Mouse (Mus musculus) adrenal gland, postnatal 10 days (tissue): ENCODE measurements around the gene Efcab10. TPM values are rescaled to one million over a fixed set of nuclear protein-coding genes. Genes with fewer than 3 reads are reported as not detected.

Experiments used
- DNase-seq: peaks from one replicate; pipeline ENCODE4 v3.0.0; 2021; ENCODE audit warnings: mixed read lengths
- long read RNA-seq, 2 experiments: library from polyadenylated mRNA; stranded (forward); transcript quantifications; one replicate each; pipeline ENCODE4 v2.0.0; 2021
- total RNA-seq, 2 experiments: library from RNA; stranded (reverse); gene quantifications; 2 replicates each; pipeline ENCODE4 v1.2.3; 2021

The Efcab10 gene
- under 1 TPM in 1 of 2 experiments, not detected in 1; 0.79 TPM for total RNA-seq
- long read RNA-seq, experiment 1, result 0 reads
- long read RNA-seq, experiment 2, partial matches to known transcripts, result 0 of 1 reads
- long read RNA-seq, experiment 2, other reads (novel, unspliced or antisense), result 1 of 1 reads

DNA sequence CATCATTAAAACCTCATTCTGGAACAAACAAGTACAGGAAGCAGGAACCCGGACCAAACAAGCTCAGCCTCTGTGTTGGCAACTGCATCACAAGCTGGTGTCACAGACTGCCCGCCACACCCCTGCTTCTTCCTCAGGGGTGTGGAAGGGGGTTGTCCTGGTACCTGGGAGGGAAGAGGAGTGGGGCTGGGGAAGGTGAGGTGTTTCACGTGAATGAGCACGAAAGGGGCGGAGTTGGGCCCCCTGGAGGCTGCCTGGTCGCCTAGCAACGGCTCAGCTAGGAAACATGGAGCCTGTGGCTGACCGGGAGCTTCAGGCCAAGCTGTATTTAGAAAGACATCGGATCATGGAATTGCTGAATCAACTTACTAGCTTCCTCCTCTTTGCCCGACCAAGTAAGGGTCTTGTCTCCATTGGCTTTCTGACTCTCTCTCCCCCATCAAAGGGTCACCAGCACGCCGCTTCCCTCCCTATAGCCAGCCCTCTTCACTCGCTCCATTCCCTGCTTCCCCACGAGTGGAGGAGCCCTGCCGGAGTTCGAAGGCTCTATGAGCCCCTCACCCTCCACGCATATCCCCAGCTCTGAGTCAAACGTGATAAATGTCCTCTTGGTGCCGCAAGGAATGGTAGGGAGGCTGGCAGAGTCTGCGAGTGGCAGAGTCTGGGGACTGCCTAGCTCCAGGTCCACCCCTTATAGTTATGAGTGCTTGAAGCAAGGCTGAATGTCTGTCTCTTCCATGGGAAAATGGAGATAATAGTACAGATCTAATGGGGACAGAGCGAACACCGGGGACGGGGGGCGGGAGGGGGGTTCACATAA lies at the start of gene Efcab10:
TSS of gene Efcab10 (plus strand) at position 51 of the 820 bp plus-strand sequence.
- DNase-seq, result peak; percentile 15

DNA sequence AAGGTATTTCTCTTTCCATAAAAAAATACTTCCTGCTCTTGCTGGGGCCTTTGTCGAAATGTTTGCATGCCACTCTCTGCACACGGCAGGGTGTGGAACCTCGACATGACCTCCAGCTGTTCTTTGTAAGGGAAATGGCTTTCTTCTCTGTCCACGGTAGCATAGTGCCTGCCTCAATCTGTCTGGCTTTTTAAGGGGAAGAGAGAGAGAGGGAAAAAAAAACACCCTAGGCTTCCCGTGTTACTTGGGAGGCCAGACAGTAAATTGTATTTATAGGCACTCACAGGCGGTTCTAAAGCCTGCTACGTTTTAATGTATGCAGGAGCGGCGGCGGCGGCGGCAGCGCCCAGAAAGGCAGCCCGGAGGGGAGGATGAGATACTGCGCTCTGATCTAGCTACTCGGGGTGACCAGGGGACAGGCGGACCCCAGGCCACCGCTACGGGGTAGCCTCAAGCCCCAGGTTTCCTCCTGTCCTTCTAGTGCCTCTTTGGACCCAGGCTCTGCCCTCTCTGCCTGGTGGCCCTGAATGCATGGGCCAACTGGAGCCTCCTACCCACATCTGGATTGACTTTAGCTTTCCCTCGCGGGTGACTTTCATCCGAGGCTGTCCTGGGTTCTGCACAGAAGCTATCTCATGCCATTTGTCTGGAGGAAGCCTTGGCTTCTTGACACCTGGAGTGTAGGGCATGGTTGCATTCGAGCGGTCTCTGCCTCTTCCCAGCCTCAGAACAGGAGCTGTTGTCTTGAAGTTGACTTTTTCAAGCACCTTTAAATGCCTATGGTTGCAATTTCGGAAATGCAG lies 49.5 kb upstream of the Efcab10 start:
- no peak for DNase-seq

DNA sequence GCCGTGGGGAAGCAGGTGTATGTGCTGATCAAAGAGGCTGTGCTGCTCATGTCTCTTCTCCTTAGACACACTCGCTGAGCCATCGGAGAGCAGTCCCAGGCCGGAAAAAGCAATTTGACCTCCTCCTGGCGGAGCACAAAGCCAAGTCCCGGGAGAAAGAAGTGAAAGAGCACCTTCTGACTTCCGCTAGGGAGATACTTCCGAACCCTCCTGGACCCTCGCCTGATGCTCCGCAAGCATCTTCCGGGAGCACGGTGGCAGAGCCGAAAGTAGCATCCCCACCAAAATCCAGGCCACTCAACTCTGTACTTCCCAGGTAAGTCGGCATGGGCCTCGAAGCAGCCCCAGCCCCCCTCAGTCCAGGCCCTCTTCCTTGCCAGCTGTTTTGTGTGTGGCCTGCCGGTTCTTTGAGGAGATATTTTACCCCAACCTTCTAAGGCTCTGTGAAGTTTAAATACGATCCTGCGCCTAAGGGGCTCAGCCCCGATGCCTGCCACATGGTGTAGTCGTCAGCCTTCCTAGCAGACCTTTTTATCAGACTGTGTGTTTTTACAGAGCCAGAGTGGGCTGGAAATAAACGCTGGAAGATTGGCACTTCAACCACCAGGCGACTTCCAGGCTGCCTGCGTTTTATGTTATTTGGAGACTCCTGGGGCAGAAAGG lies 48.8 kb upstream of the Efcab10 start:
- no peak for DNase-seq

DNA sequence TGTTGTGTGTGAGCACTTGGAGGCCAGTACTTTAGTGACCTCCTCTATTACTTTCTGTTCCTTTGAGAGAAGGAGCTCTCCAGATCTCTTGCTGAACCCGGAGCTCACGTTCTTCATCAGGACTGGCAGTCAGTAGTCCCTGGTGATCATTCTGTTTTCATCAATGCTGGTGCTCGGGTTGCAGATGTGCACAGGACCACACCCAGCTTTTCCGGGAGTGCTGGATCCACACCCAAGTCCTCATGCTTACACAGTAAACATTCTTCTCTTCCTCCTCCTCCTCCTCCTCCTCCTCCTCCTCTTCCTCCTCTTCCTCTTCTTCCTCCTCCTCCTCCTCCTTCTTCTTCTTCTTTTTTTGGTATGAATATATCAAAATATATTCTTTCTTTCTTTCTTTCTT lies 42.0 kb upstream of the Efcab10 start:
- no peak for DNase-seq

DNA sequence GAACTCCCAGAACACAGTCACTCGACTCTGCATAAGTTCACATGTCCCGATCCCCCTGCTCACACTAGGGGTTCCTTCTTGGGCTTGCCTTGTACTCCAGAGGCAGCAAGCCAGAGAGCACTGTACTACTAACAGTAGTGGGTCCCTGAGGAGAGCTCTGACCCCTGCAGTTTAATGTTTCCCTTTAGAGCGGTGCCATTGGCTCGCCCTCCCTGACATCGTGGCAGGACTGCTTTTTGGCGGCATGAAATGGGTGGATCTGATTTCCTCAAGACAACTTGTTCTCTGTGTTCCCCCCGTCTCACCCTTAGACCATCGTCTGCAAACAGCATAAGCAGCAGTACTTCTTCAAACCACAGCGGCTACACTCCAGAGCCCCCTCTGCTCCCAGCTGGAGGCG lies 36.3 kb upstream of the Efcab10 start:
- DNase-seq, result no peak

DNA sequence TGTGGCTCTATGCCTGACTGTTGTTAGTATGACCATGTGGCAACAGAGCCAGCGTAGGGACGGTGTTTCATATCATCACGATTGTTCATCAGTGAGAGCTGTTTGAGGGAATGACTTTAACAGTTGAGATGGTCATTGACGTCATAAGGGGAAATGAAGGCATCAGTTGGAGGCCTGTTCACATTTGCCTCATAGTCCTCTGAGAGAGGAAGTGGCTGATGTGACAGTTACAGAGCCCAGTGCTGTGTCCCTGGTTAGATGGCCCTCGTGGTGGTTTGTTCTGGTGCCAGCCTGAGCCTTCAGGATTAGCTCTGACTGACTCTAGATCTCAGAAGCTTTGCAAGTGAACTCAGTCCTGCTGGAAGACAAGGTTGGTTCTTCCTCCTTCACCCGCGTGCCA lies 35.4 kb upstream of the Efcab10 start:
- no peak for DNase-seq

DNA sequence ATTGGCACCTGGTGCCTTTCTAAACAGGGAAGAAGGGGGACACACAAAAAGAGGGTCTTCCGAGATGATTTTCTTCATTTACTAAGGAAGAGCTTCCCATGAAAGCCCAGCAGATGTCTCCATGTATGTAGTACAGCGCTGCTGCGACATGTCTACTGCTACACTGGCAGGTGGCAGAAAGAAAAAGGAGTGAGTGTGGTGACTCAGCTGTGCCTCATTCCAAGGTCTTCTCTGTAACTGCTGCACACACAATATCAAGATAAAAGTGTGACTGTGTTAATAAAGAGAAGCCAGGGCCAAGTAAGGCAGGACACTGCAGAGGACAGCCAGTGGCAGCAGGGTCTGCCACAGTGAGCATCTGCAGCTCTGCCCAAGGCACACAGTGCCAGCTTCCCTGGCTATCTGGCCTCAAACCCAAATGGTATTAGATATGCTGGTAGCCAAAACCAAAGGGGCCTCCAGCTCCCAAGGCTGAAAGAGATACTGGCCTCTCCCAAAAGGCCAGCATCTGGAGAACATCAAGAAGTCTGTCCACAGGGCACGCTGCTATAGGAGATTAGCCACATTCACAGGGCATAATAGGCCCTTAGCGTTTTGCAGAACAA lies 34.7 kb upstream of the Efcab10 start:
- peak; percentile 19 for DNase-seq

DNA sequence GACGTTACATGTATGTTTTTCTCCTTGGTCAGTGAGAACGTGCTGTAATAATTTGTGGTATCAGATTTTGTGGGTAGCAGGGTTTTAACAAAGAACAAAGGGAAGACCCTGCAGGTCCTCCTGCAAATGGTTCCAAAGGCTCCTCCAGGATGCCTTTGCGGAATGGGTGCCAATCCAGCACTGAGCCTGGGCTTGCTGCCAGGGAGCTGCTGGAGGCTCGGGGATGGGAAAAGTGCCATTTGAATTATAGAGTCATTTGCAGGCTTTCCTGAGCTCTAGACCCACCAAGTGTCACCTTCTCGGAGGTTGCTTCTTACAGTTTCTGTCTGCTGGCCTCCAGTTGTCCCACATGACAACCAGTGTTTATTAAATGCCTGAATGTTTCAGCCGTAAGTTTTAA lies 33.9 kb upstream of the Efcab10 start:
- peak; percentile 84 for DNase-seq

DNA sequence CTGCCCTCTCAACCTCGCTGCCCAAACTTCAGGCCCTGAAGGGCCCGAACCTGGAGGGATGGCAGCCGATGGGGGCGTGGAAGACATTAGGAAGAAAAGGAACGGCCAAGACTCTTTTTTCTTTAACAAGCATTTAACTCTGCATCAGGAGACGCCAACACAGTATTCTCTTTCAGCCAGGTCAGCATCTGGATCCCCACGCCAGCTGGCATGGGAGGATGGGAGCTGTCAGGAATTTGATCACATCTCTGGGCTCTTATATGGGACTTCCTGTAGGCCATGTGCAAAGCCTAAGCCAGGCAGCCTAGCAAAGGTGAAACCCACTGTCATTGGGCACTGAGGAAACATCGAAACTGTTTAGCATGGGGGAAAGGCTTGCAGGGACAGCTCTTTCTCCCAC lies 30.1 kb upstream of the Efcab10 start:
- no peak for DNase-seq

DNA sequence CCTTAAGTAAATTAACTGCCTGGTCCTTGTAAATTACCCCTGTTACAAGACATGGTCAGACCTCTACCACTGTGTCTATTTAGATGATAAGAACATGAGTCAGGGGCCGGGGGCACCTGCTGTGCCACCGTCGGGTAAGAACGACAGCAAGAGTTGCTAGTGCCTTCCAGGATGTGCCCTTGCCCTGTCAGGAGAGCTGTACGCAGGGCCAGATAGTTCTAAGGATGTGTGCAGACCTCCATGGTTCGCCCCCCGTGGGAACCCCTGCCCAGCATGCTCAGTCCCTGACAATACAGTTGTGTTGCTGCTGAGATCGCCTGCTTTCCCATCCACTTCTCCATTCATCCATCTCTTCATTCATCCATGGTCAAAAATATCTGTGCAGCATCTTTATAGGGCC lies 29.5 kb upstream of the Efcab10 start:
- DNase-seq, result no peak

DNA sequence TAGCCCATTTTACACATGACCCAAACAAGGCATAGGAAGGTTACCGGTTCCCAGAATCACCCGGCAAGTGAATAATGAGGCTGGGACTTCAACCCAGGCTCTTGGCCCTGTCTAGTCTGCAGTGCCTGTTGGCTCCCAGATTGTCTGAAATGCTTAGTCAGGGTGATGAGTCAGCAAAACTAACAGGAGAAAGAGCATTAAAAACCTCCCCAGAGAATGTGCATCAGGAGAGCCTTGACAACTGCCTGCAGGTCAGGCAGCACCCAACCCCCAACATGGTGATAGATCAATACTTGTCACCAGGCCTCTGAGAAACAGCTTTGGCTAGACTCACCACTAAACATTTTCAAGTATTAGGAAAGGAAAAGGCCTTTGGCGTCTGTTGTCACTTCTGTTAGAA lies 25.1 kb upstream of the Efcab10 start:
- DNase-seq, result peak; percentile 22

DNA sequence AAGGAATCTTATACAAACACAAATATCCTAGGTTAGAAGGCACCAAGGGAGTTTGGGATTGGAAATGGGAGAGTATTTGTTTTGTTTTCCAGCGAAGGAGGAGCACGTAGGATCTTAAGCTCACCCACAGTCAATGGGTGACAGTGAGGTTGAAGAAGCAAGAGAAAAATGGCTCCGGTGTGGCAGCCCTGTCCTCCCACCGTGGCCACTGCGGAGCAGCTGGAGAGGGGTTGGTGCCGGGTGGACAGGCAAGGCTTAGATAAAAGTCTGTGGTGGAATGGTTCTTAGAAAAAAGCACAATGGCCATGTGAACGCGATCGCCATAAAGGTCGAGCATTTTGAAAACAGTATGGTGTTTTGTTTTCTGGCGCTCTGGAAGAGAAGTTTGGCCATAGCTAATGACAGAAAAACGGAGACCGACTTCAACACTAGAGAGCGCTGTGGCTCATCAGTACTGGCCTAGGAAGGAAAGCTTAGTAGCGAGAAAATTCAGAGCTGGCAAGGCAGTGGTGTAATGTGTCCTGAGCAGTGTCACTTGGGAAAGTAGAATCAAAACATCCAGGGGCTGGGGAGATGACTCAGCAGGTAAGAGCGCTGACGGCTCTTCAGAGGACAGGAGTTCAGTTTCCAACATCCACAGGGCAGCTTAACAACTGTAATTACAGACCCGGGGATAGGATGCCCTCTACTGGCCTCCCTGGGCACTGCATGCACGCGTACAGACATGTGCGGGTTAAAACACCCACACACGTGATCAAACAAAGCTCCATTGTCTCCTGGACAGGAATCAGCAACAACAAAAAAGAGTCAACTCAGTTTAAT lies 14.8 kb upstream of the Efcab10 start:
- peak; percentile 83 for DNase-seq

DNA sequence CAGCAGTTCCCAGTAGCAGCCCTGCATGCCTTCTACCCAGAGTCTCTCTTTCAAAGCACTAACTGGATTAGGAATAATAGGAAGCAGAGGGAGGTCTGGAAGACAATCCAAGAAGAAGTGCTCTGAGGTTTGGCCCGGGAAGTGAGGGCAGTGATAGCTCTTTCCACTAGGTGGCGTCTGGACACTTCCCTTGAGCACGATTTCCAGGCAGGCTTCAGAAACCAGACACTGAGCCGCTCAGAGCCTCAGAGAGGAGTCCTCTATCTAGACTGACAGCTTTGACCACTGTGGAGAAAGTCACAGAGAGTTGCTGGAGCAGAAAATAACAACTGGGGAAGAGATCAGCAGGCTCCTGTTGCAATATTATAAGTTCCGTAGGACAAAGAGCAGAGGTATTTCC lies 5.8 kb upstream of the Efcab10 start:
- DNase-seq, result peak; percentile 76

DNA sequence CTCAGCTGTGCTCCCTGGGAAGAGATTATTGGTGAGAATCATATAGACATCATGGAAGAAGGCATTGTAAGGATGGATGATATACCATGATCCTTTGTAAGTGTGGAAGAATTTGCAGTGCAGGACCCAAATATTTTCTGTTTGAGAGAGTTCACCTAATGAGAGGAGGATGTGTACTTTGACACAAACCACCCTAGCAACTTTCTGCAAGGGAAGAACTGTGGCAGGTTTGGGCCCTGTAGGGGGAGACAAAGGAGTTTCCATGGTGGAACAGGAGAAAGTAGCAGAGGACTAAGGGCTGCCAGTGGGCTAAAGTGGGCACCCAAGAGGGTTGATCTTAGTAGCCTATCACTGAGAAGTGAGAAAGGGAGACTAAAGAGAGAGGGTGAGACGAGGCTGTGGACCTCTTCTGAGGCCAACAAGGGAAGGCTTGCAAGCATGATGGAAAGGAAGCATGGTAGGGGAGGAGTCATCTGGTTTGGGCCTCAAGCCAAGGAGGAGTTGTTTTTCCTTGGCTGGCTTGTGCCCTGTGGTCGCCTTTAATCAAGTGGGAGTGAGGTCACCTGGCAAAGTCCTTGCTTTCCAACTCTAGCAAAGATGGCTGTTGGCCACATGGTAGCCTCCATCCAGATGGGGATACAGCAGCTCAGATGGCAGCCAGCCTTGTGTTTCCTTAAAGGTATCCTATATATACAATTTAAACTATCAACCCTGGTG lies 3.7 kb upstream of the Efcab10 start:
- DNase-seq, result peak; percentile 16

DNA sequence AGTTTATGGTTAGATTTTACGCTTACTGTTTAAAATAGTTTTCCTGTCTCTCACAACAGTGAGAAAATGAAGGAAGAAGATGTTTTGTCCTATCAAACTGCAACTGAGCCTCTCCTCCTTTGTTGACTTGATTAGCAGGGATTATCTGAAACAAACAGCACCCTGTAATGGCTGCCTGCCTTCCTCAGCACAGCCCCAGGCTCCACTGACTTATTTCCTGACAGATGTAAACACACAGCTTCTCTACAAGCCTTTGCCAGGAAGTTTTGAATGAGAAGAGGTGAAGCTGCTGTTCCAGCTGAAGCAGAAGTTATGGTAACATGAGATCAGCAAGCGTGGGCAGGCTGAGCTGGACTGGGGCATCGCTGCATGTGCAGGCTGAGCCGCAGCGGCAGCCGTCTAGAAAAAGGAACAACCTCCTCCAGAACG lies 8.6 kb downstream of the Efcab10 start:
- DNase-seq, result no peak

DNA sequence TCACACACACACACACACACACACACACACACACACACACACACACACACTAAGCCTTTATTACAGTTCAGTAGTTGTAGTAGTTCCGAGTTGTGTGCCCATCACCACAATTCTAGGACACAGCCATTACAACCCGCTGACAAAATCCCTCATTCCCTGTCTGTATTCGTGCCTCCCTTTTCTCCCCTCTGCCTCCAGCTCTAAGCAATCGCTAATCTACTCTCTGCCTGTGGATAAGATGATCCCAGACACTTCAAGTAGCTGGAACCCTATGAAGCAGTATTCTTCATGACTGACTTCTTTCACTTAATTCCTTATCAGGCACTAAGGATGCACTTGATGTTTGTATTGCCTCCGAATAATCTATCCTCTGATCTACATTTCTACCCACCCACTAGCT lies 10.3 kb downstream of the Efcab10 start:
- no peak for DNase-seq

DNA sequence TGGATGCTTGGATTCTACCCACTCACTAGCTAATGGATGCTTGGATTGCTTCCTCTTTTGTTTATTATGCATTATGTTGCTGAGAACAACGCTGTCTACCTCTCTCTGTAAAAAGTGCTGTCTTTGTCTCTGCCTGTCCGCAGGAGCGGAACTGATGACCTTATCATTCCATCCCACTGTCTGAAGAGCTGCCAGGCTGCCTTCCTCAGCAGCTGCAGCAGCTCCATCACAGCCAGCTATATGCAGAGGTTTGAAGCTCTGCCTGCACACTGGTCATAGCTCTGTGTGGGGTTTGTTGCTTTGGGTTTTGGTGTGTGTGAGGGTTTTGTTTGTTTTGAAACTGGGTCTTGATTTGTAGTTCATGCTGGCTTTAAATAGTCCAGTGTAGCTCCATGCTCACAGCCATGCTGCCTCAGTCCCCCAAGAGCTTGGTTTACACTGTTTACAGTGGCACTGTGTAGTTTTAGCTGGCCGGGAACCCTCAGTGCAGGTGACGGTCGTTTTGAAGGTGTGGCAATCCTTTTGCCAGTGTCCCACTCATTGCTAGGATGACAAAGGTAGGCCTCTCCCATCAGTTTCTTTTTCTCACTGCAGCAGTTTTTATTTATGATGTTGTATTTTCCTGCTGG lies 10.9 kb downstream of the Efcab10 start:
- DNase-seq, result no peak

DNA sequence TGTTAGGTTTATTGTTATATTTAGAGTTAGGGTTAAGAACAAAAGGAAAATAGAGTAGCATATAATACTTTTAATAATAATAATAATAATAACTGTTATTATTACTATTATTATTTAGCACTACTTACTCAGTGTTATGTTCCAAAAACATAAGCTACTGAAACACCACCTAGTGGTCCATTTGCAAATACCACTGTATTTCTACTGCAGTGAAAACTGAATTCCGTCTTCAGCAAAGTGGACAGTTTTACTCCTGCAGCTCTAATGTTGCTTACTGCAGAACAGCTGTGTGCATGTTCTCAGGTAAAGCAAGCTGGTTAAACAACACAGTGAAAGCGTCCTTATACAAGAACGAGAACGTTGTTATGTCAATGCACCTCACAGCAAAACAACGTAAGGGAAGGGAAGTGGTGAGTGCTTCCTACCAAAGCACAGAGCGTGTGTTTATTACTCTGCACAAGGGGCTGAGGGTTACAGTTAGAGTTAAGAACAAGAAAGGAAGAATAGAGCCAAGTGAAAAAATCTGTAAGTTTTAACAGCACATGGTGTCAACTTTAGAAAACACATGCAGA lies 17.0 kb downstream of the Efcab10 start:
- DNase-seq, result no peak

DNA sequence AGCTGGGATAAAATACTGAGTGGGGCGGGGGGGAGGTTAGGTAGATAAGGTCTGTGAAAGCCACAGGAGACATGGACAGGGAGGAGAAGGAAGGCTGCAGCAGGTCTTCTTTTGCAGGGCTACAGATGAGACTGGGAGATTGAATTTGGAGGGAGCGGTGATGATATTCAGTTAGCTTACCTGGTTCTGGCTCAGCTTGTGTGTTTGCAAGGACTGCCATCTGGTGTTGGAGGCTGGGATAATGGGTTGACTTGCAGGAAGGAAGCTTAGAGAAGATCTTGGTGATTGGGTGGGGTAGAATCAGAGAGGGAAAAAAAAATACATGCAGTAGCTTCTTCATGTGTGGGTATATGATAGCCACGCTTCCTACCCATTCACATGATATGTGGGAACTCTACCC lies 29.7 kb downstream of the Efcab10 start:
- DNase-seq, result peak; percentile 50

DNA sequence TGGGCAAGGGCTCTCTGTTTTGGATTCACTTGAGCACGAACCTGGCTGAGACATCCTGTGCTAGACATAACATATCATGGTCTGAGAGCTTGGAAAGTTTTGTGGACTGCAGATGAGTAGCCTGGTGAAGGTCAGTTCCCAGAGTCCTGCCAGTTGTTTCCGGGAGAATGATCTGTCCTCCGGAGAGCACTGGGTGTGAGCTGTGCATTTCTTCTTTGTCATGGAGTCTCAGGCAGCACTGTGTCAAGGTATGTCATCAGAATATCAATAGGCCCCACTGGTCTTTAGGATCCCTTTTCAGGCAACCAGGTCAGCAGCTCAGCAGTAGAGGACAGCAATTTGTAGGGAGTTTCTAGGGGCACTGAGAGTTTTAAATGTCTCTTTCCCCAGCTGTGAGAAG lies 32.6 kb downstream of the Efcab10 start:
- DNase-seq, result no peak
